Mouse (Mus musculus): Measurements from ENCODE around the gene B3gnt2. TPM values are rescaled to one million over a fixed set of nuclear protein-coding genes. Genes with fewer than 3 reads are reported as not detected.
A peak's percentile ranks its signal among the peaks of the same experiment; 100 is the strongest.

Gene B3gnt2
- polyA plus RNA-seq, 1 experiment from 2014 or later: 4.6 TPM

DNA sequence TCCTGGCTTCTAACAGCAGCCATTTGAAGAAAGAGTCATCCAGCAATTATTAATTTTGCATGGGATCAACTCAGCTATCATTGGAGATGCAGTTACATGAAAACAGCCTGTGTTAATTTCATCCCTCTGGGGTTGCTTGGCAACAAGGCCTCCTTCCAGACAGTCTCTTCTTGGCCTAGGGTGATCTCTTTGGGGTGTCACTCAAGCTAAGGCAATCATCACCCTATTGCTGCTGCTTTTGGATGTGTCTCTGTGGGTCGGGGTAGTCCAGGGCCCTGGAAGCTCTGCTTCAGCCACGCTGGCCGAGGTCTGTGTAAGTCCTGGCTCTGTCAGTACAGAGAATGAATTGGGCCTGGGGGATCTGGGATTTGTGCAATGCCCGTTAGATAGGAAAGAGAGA lies 14.5 kb upstream of the B3gnt2 start:
- Histone ChIP-seq H3K27ac (peak overlapping the region; percentile 58), H3K9ac (peak overlapping the region; percentile 12; the same call in 1 of the 2 replicates), H3K4me2 (replicated peaks) (no peak overlapping the region), H3K27me3 (ENCODE audit: control insufficient read depth, insufficient read depth, low read length) (no peaks in the 10 kb centered on the region), H3K4me3 (replicated peaks; ENCODE audit: low read length) (no peak overlapping the region), H3K36me3 (replicated peaks; ENCODE audit: control insufficient read depth, insufficient read depth) (no peaks in the 10 kb centered on the region), H3K4me1 (replicated peaks; ENCODE audit: control insufficient read depth, insufficient read depth, low read length) (peaks cover 12% of the 10 kb centered on the region; the same call in 1 of the 2 replicates), H3K9me3 (ENCODE audit: control insufficient read depth, low read length) (no peaks in the 10 kb centered on the region)
- ATAC-seq (ENCODE audit: low FRiP score) (peak; percentile 75), DNase-seq (ENCODE audit: low spot score) (no peak)
- WGBS: 38% methylated on average over 4 of the region's 4 CpGs

DNA sequence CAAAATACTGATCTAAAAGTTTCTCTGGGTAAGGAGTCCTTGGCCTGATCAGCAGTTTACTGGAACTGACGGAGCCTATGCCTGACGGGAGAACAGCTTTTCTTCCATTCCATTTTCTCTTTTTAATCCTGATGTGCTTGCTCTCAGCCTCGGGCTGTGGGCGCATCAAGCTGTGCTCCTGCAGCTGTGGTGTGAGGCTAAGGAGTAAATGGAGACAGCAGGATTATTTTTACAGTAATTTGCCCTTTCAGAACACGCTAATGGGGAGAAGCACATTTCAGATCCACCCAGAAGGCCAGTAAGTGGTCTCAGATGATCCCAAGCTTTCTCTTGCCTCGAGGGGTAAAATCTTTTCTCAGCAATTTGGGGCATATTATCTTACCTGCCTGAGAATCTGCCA lies 14.0 kb upstream of the B3gnt2 start:
- Histone ChIP-seq H3K4me1 (replicated peaks; ENCODE audit: control insufficient read depth, insufficient read depth, low read length) (peaks cover 12% of the 10 kb centered on the region; the same call in 1 of the 2 replicates), H3K27me3 (ENCODE audit: control insufficient read depth, insufficient read depth, low read length) (no peaks in the 10 kb centered on the region), H3K4me2 (replicated peaks) (no peak overlapping the region), H3K36me3 (replicated peaks; ENCODE audit: control insufficient read depth, insufficient read depth) (no peaks in the 10 kb centered on the region), H3K9ac (peak overlapping the region; percentile 12; the same call in 1 of the 2 replicates), H3K27ac (peak overlapping the region; percentile 58), H3K9me3 (ENCODE audit: control insufficient read depth, low read length) (no peaks in the 10 kb centered on the region), H3K4me3 (replicated peaks; ENCODE audit: low read length) (no peak overlapping the region)
- WGBS: 54% methylated on average over 6 of the region's 6 CpGs
- DNase-seq (ENCODE audit: low spot score) (no peak), ATAC-seq (ENCODE audit: low FRiP score) (no peak)

DNA sequence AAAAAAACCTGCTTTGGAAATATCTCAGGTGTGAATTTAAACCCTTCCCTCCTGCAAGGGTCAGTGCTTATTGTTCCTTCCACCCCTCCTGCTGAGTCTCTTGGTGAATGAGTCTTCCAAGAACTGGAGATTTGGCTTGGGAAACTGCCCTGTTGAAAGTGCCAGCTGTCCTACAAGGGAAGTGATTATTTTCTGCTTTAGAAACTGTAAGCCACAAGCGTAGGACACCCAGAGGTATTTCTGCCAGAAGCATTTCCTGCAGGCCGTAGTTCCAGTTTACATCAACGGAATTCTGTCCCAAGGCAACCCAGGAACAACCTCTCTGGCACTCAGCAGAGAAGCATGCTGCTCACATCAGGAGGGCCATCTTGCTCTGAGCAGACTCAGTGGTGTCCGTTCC lies 12.6 kb upstream of the B3gnt2 start:
- no peak for ATAC-seq (ENCODE audit: low FRiP score)
- no peaks in the 10 kb centered on the region for H3K9me3 ChIP-seq (ENCODE audit: control insufficient read depth, low read length)
- no peaks in the 10 kb centered on the region for H3K27me3 ChIP-seq (ENCODE audit: control insufficient read depth, insufficient read depth, low read length)
- DNase-seq (ENCODE audit: low spot score): no peak
- peaks cover 12% of the 10 kb centered on the region; the same call in 1 of the 2 replicates for H3K4me1 ChIP-seq (replicated peaks; ENCODE audit: control insufficient read depth, insufficient read depth, low read length)
- H3K9ac ChIP-seq: no peak overlapping the region
- H3K4me2 ChIP-seq (replicated peaks): no peak overlapping the region
- H3K36me3 ChIP-seq (replicated peaks; ENCODE audit: control insufficient read depth, insufficient read depth): no peaks in the 10 kb centered on the region
- WGBS: 53% methylated on average over 4 of the region's 4 CpGs
- H3K27ac ChIP-seq: no peak overlapping the region; the same call in 1 of the 2 replicates
- no peak overlapping the region for H3K4me3 ChIP-seq (replicated peaks; ENCODE audit: low read length)

DNA sequence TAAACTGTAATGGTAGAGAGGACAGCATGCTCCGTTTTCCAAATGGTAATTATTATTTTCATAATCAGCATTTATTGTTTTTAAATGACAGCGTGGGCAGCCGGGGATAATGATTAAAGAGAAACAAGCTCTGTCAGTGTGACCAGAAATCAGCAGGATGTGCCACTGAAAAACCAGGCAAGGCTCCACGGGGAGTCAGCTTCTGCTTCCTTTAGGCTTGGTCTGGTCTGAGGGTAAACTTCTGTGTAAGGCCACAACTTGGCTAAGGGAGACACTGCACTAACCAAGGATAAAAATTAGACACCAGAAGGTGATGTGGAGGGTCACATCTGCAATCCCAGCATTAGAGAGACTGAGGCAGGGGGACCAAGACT lies 11.5 kb upstream of the B3gnt2 start:
- Histone ChIP-seq H3K4me3 (replicated peaks; ENCODE audit: low read length) (no peak overlapping the region), H3K4me2 (replicated peaks) (no peak overlapping the region), H3K9me3 (ENCODE audit: control insufficient read depth, low read length) (no peaks in the 10 kb centered on the region), H3K27ac (0 out of 2 replicates have a peak overlapping the region, but pooled peaks have one; percentile 24), H3K36me3 (replicated peaks; ENCODE audit: control insufficient read depth, insufficient read depth) (no peaks in the 10 kb centered on the region), H3K27me3 (ENCODE audit: control insufficient read depth, insufficient read depth, low read length) (no peaks in the 10 kb centered on the region), H3K9ac (no peak overlapping the region), H3K4me1 (replicated peaks; ENCODE audit: control insufficient read depth, insufficient read depth, low read length) (peaks cover 12% of the 10 kb centered on the region; the same call in 1 of the 2 replicates)
- DNase-seq (ENCODE audit: low spot score) (no peak), ATAC-seq (ENCODE audit: low FRiP score) (no peak)
- 44% methylated on average over 4 of the region's 4 CpGs for WGBS

DNA sequence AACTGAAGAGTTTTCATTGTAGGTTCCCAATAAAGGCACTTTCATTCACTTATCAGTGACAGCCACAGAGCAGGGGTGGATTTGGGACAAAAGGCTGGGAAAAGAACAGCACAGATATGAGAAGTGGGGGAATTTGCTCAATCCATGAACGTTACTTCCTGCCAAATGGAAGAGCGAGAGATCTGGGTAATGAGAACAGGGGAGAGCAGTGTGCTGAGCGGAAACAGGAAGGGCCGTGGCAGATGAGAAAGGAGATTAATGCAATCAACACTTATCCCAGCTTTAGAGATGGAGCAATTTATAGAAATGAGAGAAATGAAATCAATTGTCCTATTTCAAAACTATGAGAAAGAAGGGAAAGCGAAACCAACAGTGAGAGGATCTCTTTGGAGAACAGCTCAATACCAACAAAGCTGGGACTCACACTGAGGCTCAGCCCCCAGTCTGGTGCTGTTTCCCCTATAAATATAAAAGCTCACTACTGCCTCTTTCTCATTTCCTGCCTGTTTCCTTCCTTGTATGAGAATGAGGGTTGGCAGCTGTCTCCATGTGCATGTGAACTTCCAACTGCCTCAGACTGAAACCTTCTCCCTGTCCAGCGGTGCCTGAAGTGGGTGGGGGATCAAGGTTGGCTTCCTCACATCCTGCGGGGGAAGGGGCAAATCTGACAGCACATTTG lies 11.0 kb upstream of the B3gnt2 start:
- H3K4me2 ChIP-seq (replicated peaks): no peak overlapping the region
- DNase-seq (ENCODE audit: low spot score): no peak
- no peak overlapping the region for H3K4me3 ChIP-seq (replicated peaks; ENCODE audit: low read length)
- H3K4me1 ChIP-seq (replicated peaks; ENCODE audit: control insufficient read depth, insufficient read depth, low read length): peaks cover 12% of the 10 kb centered on the region; the same call in 1 of the 2 replicates
- H3K9ac ChIP-seq: no peak overlapping the region
- no peaks in the 10 kb centered on the region for H3K9me3 ChIP-seq (ENCODE audit: control insufficient read depth, low read length)
- H3K27me3 ChIP-seq (ENCODE audit: control insufficient read depth, insufficient read depth, low read length): no peaks in the 10 kb centered on the region
- no peak for ATAC-seq (ENCODE audit: low FRiP score)
- H3K27ac ChIP-seq: 0 out of 2 replicates have a peak overlapping the region, but pooled peaks have one; percentile 24
- H3K36me3 ChIP-seq (replicated peaks; ENCODE audit: control insufficient read depth, insufficient read depth): no peaks in the 10 kb centered on the region
- 69% methylated on average over 7 of the region's 7 CpGs for WGBS

DNA sequence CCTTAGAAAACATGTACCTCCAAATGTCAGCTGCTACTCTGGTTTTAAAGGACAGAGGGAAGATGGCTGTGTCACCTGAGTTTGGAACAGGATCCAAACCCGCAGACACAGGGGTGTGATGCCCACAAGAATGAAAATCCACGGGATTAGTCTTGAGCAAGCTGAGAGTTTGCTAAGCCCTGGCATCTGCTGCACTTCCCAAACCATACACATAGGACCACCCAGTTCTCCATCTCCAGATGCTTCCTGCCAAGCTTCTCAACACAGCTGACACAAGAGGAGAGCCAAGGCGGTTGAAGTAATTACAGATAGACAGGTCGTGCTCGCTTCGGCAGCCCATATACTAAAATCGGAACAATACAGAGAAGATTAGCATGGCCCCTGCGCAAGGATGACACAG lies 7.8 kb upstream of the B3gnt2 start:
- DNase-seq (ENCODE audit: low spot score) (no peak), ATAC-seq (ENCODE audit: low FRiP score) (no peak)
- H3K9me3 ChIP-seq (ENCODE audit: control insufficient read depth, low read length): no peaks in the 10 kb centered on the region
- no peaks in the 10 kb centered on the region for H3K36me3 ChIP-seq (replicated peaks; ENCODE audit: control insufficient read depth, insufficient read depth)
- 0 out of 2 replicates have a peak, but pooled peaks cover under 1% of the 10 kb centered on the region for H3K27me3 ChIP-seq (ENCODE audit: control insufficient read depth, insufficient read depth, low read length)
- H3K27ac ChIP-seq: no peak overlapping the region
- no peaks in the 10 kb centered on the region for H3K4me1 ChIP-seq (replicated peaks; ENCODE audit: control insufficient read depth, insufficient read depth, low read length)
- H3K4me2 ChIP-seq (replicated peaks): no peak overlapping the region
- no peak overlapping the region for H3K9ac ChIP-seq
- no peak overlapping the region for H3K4me3 ChIP-seq (replicated peaks; ENCODE audit: low read length)
- WGBS: 85% methylated on average over 8 of the region's 8 CpGs

DNA sequence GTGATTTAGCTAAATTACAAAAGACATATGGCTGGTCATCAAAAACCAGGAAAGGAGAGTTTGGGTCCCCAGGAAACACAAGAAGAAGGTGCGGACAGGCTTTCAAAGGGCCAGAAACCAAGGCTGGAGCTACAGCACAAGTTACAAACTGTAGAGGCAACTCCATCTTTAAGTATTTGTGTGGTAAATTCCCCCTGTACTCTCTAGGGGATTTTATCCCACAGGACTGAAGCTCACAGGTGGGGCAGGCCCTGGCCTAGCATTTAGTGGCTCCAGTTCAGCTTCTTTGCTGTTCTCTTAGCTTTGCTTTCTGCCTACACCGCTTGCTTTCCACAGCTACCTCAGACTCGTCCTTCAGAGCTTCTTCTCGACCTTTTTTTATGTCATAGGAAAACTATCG lies 6.9 kb upstream of the B3gnt2 start:
- DNase-seq (ENCODE audit: low spot score) (no peak), ATAC-seq (ENCODE audit: low FRiP score) (no peak)
- no peak overlapping the region for H3K4me3 ChIP-seq (replicated peaks; ENCODE audit: low read length)
- H3K4me1 ChIP-seq (replicated peaks; ENCODE audit: control insufficient read depth, insufficient read depth, low read length): no peaks in the 10 kb centered on the region
- H3K27ac ChIP-seq: no peak overlapping the region
- no peaks in the 10 kb centered on the region for H3K9me3 ChIP-seq (ENCODE audit: control insufficient read depth, low read length)
- no peak overlapping the region for H3K4me2 ChIP-seq (replicated peaks)
- WGBS: 89% methylated on average over 5 of the region's 5 CpGs
- no peak overlapping the region for H3K9ac ChIP-seq
- H3K27me3 ChIP-seq (ENCODE audit: control insufficient read depth, insufficient read depth, low read length): 0 out of 2 replicates have a peak, but pooled peaks cover 7% of the 10 kb centered on the region
- H3K36me3 ChIP-seq (replicated peaks; ENCODE audit: control insufficient read depth, insufficient read depth): no peaks in the 10 kb centered on the region

DNA sequence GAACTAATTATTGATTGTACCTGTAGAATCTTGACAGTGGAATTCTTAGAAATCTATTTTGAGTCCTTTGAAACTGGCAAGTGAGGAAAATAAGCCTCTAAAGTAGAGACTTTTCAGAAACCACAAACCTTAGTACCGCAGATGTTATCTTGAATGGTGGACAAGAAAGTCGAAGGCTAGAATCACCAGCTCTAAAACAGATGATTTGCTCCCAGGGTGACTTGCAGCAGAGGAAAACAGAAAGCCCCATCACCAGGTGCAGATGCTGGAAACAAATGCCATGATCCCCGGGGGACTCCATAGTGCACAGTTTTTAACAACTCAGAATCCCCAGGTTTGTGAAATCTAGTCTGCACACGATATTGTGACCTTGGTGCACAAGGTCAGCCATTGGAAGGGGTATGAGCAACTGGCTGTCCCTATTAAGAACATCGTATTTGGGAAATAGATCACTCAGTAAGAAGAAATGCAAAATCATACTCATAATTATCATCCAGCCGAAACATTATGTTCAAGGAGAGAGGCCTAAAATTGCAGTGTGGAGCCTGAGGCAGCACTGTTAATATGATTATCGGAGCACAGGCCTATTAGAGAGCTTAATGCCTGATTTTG lies 5.0 kb upstream of the B3gnt2 start:
- DNase-seq (ENCODE audit: low spot score) (no peak), ATAC-seq (ENCODE audit: low FRiP score) (no peak)
- H3K9me3 ChIP-seq (ENCODE audit: control insufficient read depth, low read length): no peaks in the 10 kb centered on the region
- 92% methylated on average over 7 of the region's 7 CpGs for WGBS
- no peak overlapping the region for H3K4me3 ChIP-seq (replicated peaks; ENCODE audit: low read length)
- no peak overlapping the region for H3K27ac ChIP-seq
- no peak overlapping the region for H3K4me2 ChIP-seq (replicated peaks)
- no peaks in the 10 kb centered on the region for H3K36me3 ChIP-seq (replicated peaks; ENCODE audit: control insufficient read depth, insufficient read depth)
- no peaks in the 10 kb centered on the region for H3K4me1 ChIP-seq (replicated peaks; ENCODE audit: control insufficient read depth, insufficient read depth, low read length)
- H3K9ac ChIP-seq: no peak overlapping the region
- H3K27me3 ChIP-seq (ENCODE audit: control insufficient read depth, insufficient read depth, low read length): peaks cover 22% of the 10 kb centered on the region

DNA sequence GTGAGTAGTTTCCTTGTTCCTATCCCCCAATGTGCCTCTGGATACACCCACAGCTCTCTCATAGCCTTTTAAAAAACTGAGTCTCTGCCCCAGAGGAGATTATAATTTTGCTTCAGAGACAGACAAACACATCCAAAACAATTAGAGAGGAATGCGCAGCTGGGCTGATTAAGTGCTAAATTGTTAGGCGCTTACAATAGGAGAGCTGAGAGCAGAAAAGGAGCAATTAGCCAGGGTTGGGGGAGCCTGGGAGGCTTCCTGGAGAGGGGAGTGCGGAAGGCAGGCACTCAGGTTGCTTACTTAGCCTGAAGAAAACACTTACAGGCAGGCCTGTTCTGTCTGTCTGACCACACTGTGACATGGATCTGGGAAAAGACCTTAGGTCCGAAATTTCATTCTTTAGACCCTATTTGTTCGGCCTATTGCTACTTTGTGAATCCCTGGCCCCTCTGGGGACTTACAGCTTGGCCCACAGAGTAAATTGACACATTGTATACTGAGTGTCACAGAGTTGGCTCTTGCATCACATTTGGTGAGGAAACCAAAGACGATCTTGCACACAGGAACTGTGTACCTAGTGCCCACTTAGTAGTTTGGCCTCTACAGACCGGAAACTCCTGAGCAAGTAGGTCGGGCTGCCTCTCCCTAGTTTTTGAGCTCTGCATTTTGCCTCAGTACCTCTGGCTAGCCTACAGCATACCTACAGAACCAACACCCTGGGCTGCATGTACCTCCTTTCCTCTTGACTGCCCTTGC lies 3.7 kb upstream of the B3gnt2 start:
- ATAC-seq (ENCODE audit: low FRiP score): no peak

More for the DNA sequence above, 3.7 kb upstream of the B3gnt2 start:
- no peak overlapping the region for H3K4me3 ChIP-seq (replicated peaks; ENCODE audit: low read length)
- H3K36me3 ChIP-seq (replicated peaks; ENCODE audit: control insufficient read depth, insufficient read depth): no peaks in the 10 kb centered on the region
- H3K4me2 ChIP-seq (replicated peaks): no peak overlapping the region
- 55% methylated on average over 8 of the region's 8 CpGs for WGBS
- no peak for DNase-seq (ENCODE audit: low spot score)
- H3K9ac ChIP-seq: no peak overlapping the region
- no peaks in the 10 kb centered on the region for H3K9me3 ChIP-seq (ENCODE audit: control insufficient read depth, low read length)
- no peak overlapping the region for H3K27ac ChIP-seq
- H3K27me3 ChIP-seq (ENCODE audit: control insufficient read depth, insufficient read depth, low read length): peaks cover 34% of the 10 kb centered on the region
- H3K4me1 ChIP-seq (replicated peaks; ENCODE audit: control insufficient read depth, insufficient read depth, low read length): peaks cover 9% of the 10 kb centered on the region

Measured in hindbrain, embryonic 14.5 days (tissue).